Mouse (Mus musculus) midbrain, embryonic 11.5 days (tissue): ENCODE measurements around the gene 9530077C05Rik. TPM values are rescaled to one million over a fixed set of nuclear protein-coding genes. Genes with fewer than 3 reads are reported as not detected.
"Not testable (repeated sequence)": the region's sequence is repeated elsewhere in the genome, so short reads cannot be mapped to it uniquely, and the experiment has no call there.

ENCODE experiments used
- ATAC-seq: fragments of 200-750 bp; cut with Nextera tagmentation; 2 replicates; pipeline ENCODE4 v1.8.0; 2017; ENCODE audit warnings: moderate TSS enrichment, moderate library complexity; ENCODE audit not compliant: low FRiP score
- DNase-seq: peaks from one replicate; pipeline ENCODE4 v3.0.0; 2015; ENCODE audit warnings: low spot score; ENCODE audit errors: missing footprints
- H3K27ac ChIP-seq: fragments of 300-500 bp; sonication (generic); 2 replicates; pipeline ENCODE4 v1.5.1; 2014; ENCODE audit warnings: low read depth, low read length
- H3K27me3 ChIP-seq: fragments of 300-500 bp; sonication (generic); 2 replicates; pipeline ENCODE4 v1.6.1; 2014; ENCODE audit warnings: mild to moderate bottlenecking, low read length, moderate library complexity, mixed read lengths; ENCODE audit not compliant: control insufficient read depth, insufficient read depth
- H3K36me3 ChIP-seq: fragments of 300-500 bp; sonication (generic); 2 replicates; pipeline ENCODE4 v1.6.1; 2014; ENCODE audit warnings: mild to moderate bottlenecking, low read length, moderate library complexity, mixed read lengths; ENCODE audit not compliant: control insufficient read depth, insufficient read depth
- H3K4me1 ChIP-seq: fragments of 300-500 bp; sonication (generic); 2 replicates; pipeline ENCODE4 v1.6.1; 2014; ENCODE audit warnings: low read length; ENCODE audit not compliant: control insufficient read depth, insufficient read depth
- H3K4me2 ChIP-seq: fragments of 300-500 bp; sonication (generic); 2 replicates; pipeline ENCODE4 v1.6.1; 2014; ENCODE audit warnings: mild to moderate bottlenecking, moderate library complexity
- H3K4me3 ChIP-seq: fragments of 300-500 bp; sonication (generic); 2 replicates; pipeline ENCODE4 v1.5.1; 2014; ENCODE audit warnings: low read depth, low read length
- H3K9ac ChIP-seq: fragments of 300-500 bp; sonication (generic); 2 replicates; pipeline ENCODE4 v1.6.1; 2014; ENCODE audit warnings: low read length
- H3K9me3 ChIP-seq: fragments of 300-500 bp; sonication (generic); 2 replicates; pipeline ENCODE4 v1.6.1; 2016; ENCODE audit warnings: low read length; ENCODE audit not compliant: control insufficient read depth
- WGBS: fragments of 180-500 bp; shearing (Covaris S2); extraction: QIAGEN DNeasy Blood & Tissue Kit; methylation state at CpG from one replicate; pipeline ENCODE4 v1.1.7; 2014; 5-methylcytosine and 5-hydroxymethylcytosine counted together
- polyA plus RNA-seq: library from polyadenylated mRNA; unstranded; fragments of >200 nt; fragmentation: Nextera tagmentation; extraction: Ambion mirVana; gene quantifications from 2 replicates; pipeline ENCODE4 v1.2.1, GENCODE M21; 2014

The 9530077C05Rik gene
- polyA plus RNA-seq, 1 experiment from 2014 or later = 11.1 TPM

DNA sequence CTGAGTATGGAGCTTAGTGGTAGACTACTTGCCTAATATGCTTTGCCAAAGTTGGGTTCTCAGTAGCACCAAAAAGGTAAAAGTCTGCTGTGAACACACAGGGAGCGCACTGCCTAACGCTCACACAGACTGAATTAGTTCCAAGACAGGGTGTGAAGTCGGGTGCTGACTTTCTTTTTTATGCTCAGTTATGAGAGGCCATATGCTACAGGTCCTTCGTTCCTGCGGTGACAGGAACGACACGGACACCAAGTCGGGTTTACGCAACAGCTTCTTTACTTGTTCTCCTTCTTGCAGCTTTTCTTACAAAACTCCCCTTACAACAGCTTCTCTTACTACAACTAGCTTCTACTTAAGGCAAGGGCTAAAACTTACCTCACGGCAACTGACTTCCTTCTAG lies 31.8 kb downstream of the 9530077C05Rik start:
- DNase-seq (no peak), ATAC-seq (no peak)
- no peaks in the 10 kb centered on the region for H3K4me1 ChIP-seq
- no peak overlapping the region for H3K4me3 ChIP-seq
- no peak overlapping the region for H3K9ac ChIP-seq
- peaks cover 7% of the 10 kb centered on the region; the same call in 1 of the 2 replicates for H3K36me3 ChIP-seq
- no peaks in the 10 kb centered on the region for H3K27me3 ChIP-seq
- no peak overlapping the region for H3K27ac ChIP-seq
- H3K4me2 ChIP-seq = no peak overlapping the region
- H3K9me3 ChIP-seq = no peaks in the 10 kb centered on the region
- 93% methylated on average over 10 of the region's 10 CpGs for WGBS

DNA sequence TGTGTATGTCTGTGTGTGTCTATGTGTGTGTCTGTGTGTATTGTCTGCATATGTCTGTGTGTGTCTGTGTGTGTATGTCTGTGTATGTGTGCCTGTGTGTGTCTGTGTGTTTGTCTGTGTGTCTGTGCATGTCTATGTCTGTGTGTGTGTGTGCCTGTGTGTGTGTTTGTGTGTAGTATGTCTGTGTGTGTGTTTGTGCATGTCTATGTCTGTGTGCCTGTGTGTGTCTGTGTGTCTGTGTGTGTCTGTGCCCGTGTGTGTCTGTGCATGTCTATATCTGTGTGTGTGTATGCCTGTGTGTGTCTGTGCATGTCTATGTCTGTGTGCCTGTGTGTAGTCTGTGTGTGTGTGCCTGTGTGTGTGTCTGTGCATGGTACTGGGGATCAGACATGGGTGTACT lies 33.8 kb downstream of the 9530077C05Rik start:
- 86% methylated on average over 1 of the region's 1 CpGs for WGBS
- Histone ChIP-seq H3K9me3 (no peaks in the 10 kb centered on the region), H3K27ac (no peak overlapping the region), H3K27me3 (no peaks in the 10 kb centered on the region), H3K4me3 (no peak overlapping the region), H3K36me3 (peaks cover 8% of the 10 kb centered on the region; the same call in 1 of the 2 replicates), H3K9ac (no peak overlapping the region), H3K4me2 (no peak overlapping the region), H3K4me1 (no peaks in the 10 kb centered on the region)
- no peak for DNase-seq
- ATAC-seq = no peak

DNA sequence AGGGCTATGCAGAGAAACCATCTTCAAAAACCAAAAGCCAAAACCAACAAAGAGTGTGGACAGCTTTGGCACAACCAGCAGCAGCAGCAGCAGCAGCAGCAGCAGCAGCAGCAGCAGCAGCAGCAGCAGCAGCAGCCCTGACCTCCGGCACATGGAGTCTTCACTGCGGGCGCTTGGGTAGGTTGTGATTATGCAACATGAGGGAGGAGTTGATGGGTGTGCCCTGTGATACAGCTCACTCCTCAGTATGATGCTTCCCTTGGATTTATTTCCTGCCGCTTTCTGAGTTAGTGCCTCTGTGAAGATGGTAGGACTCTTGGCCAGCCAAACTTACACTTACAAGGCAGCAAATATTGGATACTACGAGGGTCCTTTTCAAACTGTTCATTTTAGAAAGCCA lies 35.9 kb downstream of the 9530077C05Rik start:
- Histone ChIP-seq H3K27me3 (no peaks in the 10 kb centered on the region), H3K27ac (no peak overlapping the region), H3K4me1 (no peaks in the 10 kb centered on the region), H3K4me2 (no peak overlapping the region), H3K4me3 (no peak overlapping the region), H3K9me3 (no peaks in the 10 kb centered on the region), H3K36me3 (peaks cover 9% of the 10 kb centered on the region; the same call in 1 of the 2 replicates), H3K9ac (no peak overlapping the region)
- no peak for ATAC-seq
- DNase-seq = no peak
- WGBS = 97% methylated on average over 5 of the region's 5 CpGs

DNA sequence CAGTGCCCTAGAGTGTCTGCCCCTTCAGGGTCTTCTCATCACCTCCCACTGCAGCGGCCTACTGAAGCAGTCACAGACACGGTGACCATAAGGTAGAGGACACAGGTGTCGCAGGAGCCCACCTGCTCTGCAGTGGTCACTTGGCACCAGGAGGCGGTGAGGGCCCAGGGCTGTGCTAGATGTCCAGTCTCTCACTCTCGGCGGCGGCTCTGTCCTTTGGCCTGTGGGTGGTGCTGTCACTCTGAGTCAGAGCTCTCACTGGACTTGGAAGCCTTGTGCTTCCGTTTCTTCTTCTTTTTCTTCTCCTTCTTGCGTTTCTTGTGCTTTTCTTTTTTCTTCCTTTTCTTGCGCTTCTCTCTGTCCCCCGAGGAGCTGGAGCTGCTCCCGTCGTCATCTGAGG lies 37.1 kb downstream of the 9530077C05Rik start:
- Histone ChIP-seq H3K9ac (no peak overlapping the region), H3K9me3 (no peaks in the 10 kb centered on the region), H3K27me3 (no peaks in the 10 kb centered on the region), H3K4me1 (no peaks in the 10 kb centered on the region), H3K36me3 (peaks cover 12% of the 10 kb centered on the region), H3K4me3 (no peak overlapping the region), H3K4me2 (no peak overlapping the region), H3K27ac (no peak overlapping the region)
- DNase-seq (no peak), ATAC-seq (no peak)
- 87% methylated on average over 13 of the region's 13 CpGs for WGBS

DNA sequence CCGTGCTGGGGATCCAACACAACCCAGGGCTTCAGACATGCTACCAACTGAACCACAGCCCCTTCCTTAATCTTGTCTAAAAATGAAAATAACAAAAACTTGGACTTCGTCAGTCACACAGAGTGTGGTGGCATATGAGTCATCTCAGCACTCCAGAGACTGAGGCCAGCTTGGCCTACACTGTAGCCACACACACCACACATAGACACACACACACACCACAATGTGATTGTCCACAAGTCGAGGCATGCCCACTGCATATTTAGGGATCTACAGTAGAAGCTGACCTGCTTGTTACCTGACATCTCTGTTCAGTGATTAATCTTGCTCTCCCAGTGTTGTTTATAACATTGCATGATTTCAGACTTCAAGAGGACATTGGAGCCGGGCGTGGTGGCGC lies 37.9 kb downstream of the 9530077C05Rik start:
- 91% methylated on average over 6 of the region's 6 CpGs for WGBS
- H3K27me3 ChIP-seq = no peaks in the 10 kb centered on the region
- H3K27ac ChIP-seq = no peak overlapping the region
- DNase-seq (no peak), ATAC-seq (no peak)
- no peaks in the 10 kb centered on the region for H3K9me3 ChIP-seq
- H3K36me3 ChIP-seq = peaks cover 15% of the 10 kb centered on the region
- no peaks in the 10 kb centered on the region for H3K4me1 ChIP-seq
- H3K4me2 ChIP-seq = no peak overlapping the region
- H3K9ac ChIP-seq = no peak overlapping the region
- no peak overlapping the region for H3K4me3 ChIP-seq

DNA sequence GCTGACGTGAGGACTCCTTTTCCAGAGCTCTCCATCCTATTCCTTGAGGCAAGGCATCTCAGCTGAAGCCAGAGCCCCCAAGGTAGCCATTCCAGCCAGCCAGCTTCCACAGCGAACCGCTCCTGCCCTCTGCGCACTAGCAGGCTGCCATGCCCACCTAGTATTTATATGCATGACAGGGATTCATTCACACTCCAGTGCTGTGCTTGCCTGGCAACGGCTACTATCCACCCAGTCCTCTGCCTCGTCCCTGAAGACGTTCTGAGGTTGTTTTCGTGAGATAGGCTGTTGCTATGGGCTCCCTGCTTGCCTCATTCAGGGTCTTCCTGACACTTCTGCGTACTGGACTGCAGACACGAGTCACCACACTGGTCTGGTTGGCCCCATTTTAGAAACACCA lies 41.4 kb downstream of the 9530077C05Rik start:
- DNase-seq (no peak), ATAC-seq (no peak)
- Histone ChIP-seq H3K4me1 (no peaks in the 10 kb centered on the region), H3K4me2 (no peak overlapping the region), H3K4me3 (no peak overlapping the region), H3K36me3 (peaks cover 14% of the 10 kb centered on the region), H3K9ac (no peak overlapping the region), H3K27ac (no peak overlapping the region), H3K27me3 (no peaks in the 10 kb centered on the region), H3K9me3 (no peaks in the 10 kb centered on the region)
- 81% methylated on average over 10 of the region's 10 CpGs for WGBS

DNA sequence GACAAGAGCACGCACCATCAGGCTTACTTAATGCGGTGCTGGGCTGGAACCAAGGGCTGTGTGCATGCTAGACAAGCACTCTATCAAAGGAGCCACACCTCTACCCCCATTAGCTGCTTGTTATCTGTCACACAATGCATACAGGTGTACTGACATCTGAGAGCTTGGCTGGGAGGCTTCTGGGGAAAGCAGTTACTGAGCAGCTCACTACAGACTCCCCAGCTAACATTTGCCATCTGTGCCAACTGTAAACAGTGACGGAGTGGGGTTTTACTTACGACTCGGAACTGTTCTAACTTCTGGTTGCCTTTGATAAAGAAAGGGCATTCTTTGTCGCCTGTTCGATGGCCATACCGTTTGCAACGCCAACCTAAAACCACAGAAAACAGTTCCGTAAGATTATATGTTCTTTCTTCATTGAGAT lies 42.2 kb downstream of the 9530077C05Rik start:
- Histone ChIP-seq H3K9me3 (no peaks in the 10 kb centered on the region), H3K4me3 (no peak overlapping the region), H3K4me2 (no peak overlapping the region), H3K4me1 (no peaks in the 10 kb centered on the region), H3K27ac (no peak overlapping the region), H3K36me3 (peaks cover 13% of the 10 kb centered on the region), H3K27me3 (no peaks in the 10 kb centered on the region), H3K9ac (no peak overlapping the region)
- ATAC-seq (no peak), DNase-seq (no peak)
- 94% methylated on average over 10 of the region's 10 CpGs for WGBS

DNA sequence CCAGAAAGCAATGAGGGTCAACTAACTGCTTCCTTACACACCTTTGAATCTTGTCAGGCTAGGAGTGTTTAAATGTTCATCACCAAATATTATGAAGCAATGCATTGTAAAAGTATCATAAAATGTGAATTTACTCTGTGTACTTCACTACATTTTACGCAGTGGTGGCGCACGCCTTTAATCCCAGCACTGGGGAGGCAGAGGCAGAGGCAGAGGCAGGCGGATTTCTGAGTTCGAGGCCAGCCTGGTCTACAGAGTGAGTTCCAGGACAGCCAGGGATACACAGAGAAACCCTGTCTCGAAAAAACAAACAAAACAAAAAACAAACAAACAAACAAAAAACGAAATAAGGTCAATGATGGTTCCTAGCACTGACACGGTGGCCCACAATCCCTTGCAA lies 42.7 kb downstream of the 9530077C05Rik start, which contains the start of gene Gm17545:
Gene Gm17545, plus strand, starts transcription at position 301 of the 400 bp plus-strand sequence.
- not testable (repeated sequence) for H3K9me3 ChIP-seq, H3K9ac ChIP-seq, H3K4me3 ChIP-seq, H3K4me1 ChIP-seq, H3K27me3 ChIP-seq, DNase-seq, ATAC-seq, H3K27ac ChIP-seq, H3K4me2 ChIP-seq
- peaks cover 13% of the 10 kb centered on the region for H3K36me3 ChIP-seq
- 92% methylated on average over 8 of the region's 8 CpGs for WGBS

DNA sequence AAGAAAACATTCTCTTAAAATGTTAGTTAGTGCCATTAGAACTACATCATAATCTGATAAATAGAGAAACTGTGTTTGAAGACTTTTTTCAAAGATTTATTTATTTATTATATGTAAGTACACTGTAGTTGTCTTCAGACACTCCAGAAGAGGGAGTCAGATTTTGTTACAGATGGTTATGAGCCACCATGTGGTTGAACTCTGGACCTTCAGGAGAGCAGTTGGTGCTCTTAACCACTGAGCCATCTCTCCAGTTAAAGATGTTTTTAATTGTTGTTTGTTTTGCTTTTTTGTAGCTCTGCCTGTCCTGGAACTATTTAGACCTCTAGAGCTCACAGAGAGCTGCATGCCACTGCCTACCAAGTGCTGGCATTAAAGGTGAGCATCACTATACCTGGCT lies 43.7 kb downstream of the 9530077C05Rik start:
- Histone ChIP-seq H3K27me3 (no peaks in the 10 kb centered on the region), H3K9ac (no peak overlapping the region), H3K27ac (no peak overlapping the region), H3K4me1 (no peaks in the 10 kb centered on the region), H3K9me3 (no peaks in the 10 kb centered on the region), H3K4me3 (no peak overlapping the region), H3K36me3 (peaks cover 12% of the 10 kb centered on the region), H3K4me2 (no peak overlapping the region)
- DNase-seq (no peak), ATAC-seq (no peak)
